Mouse (Mus musculus): ENCODE data around the gene Aqp5. TPM values are rescaled to one million over a fixed set of nuclear protein-coding genes. Genes with fewer than 3 reads are reported as not detected.

Aqp5 gene
- polyA plus RNA-seq, 1 experiment, result not detected

- Histone ChIP-seq H3K9me3 (ENCODE audit: control insufficient read depth, low read length) (no peaks in the 10 kb centered on the region), H3K27me3 (ENCODE audit: control insufficient read depth) (no peaks in the 10 kb centered on the region)
- TF ChIP-seq GATA1 (IDR thresholded peaks at IDR 0.05; ENCODE audit: low read length) (no peak), TAL1 (IDR thresholded peaks at IDR 0.05; ENCODE audit: low read length) (no peak)
Observed at GRCm38 (mm10) chr15:99569123-99569522, 21.5 kb upstream of the Aqp5 start.

DNA sequence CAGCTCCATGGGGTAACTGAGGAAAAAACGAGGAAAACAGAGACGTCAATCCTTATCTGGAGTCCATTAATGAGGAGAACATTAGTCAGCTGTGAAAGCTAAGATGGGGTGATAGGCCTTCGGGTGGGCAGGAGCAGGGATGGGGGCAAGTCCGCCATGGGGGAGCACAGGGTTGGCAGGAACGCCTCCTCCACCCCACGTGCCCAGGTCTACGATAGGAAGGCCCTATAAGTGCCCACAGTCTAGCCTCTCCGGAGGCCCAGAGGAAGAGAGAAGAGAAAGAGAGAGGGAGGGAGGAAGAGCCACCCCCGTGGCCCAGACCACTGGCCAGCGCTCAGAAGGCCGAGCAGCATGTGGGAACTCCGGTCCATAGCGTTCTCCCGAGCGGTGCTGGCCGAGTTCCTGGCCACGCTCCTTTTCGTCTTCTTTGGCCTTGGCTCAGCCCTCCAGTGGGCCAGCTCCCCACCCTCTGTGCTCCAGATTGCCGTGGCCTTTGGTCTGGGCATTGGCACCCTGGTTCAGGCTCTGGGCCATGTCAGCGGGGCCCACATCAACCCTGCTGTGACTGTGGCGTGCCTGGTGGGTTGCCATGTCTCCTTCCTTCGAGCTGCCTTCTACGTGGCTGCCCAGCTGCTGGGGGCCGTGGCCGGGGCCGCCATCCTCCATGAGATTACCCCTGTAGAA lies 11.6 kb upstream of the Aqp5 start, which contains the start of gene Aqp2:
Gene Aqp2, plus strand, starts transcription at position 254 of the 684 bp plus-strand sequence.
- TF ChIP-seq GATA1 (IDR thresholded peaks at IDR 0.05; ENCODE audit: low read length), result no peak
- TF ChIP-seq TAL1 (IDR thresholded peaks at IDR 0.05; ENCODE audit: low read length), result no peak
- Histone ChIP-seq H3K9me3 (ENCODE audit: control insufficient read depth, low read length) (no peaks in the 10 kb centered on the region), H3K27me3 (ENCODE audit: control insufficient read depth) (peaks cover 40% of the 10 kb centered on the region), H3K4me1 (ENCODE audit: control insufficient read depth) (no peaks in the 10 kb centered on the region), H3K36me3 (ENCODE audit: control insufficient read depth) (no peaks in the 10 kb centered on the region), H3K4me3 (replicated peaks) (no peak within 1 kb of the TSS)

More at GRCm38 (mm10) chr15:99569123-99569522, 21.5 kb upstream of the Aqp5 start:
- Histone ChIP-seq H3K36me3 (ENCODE audit: control insufficient read depth) (no peaks in the 10 kb centered on the region), H3K4me1 (ENCODE audit: control insufficient read depth) (no peaks in the 10 kb centered on the region), H3K4me3 (replicated peaks) (no peak overlapping the region)

DNA sequence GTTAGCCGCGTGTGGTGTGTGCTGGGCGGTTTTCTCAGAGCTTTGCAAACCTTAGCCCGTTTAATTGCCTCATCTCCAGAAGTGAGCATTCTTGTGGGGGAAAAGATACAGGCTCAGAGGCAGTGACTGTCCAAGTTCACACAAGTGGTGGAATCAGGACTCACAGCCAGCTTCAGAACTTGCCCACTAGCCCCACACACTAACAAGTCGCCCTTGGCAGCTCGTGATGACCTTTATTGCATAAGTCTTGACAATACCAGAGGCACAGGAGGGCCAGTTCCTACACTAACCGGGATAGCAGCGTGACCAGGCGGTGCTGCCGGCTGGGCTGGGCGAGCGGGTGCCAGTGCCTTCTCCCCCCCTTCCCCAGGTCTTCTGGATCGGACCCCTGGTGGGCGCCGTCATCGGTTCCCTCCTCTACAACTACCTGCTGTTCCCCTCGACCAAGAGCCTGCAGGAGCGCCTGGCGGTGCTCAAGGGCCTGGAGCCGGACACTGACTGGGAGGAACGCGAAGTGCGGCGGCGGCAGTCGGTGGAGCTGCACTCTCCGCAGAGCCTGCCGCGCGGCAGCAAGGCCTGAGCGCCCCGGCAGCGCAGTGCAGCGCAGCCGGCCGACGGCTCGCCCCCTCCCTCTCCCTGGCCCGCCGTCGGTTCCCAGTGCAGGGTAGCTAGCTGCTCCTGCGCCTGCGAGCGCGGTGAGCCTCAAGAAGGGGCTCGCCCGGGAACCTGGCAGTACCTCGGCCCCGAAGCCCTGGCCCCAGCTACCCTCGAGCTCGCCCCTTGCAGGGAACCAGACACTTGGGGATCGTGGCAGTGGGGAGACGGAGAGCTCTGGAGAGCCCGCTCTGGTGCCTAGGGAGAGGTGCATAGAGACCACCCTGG lies 6.9 kb upstream of the Aqp5 start:
- Histone ChIP-seq H3K9me3 (ENCODE audit: control insufficient read depth, low read length) (no peaks in the 10 kb centered on the region), H3K27me3 (ENCODE audit: control insufficient read depth) (peaks cover 80% of the 10 kb centered on the region), H3K4me1 (ENCODE audit: control insufficient read depth) (no peaks in the 10 kb centered on the region), H3K36me3 (ENCODE audit: control insufficient read depth) (no peaks in the 10 kb centered on the region), H3K4me3 (replicated peaks) (no peak overlapping the region)
- TF ChIP-seq GATA1 (IDR thresholded peaks at IDR 0.05; ENCODE audit: low read length) (no peak), TAL1 (IDR thresholded peaks at IDR 0.05; ENCODE audit: low read length) (no peak)

GRCm38 (mm10) chr15:99584407-99585202 lies 6.0 kb upstream of the Aqp5 start:
- Histone ChIP-seq H3K9me3 (ENCODE audit: control insufficient read depth, low read length) (no peaks in the 10 kb centered on the region), H3K36me3 (ENCODE audit: control insufficient read depth) (no peaks in the 10 kb centered on the region), H3K4me3 (replicated peaks) (no peak overlapping the region), H3K4me1 (ENCODE audit: control insufficient read depth) (no peaks in the 10 kb centered on the region), H3K27me3 (ENCODE audit: control insufficient read depth) (peaks cover 89% of the 10 kb centered on the region)
- TF ChIP-seq GATA1 (IDR thresholded peaks at IDR 0.05; ENCODE audit: low read length) (no peak), TAL1 (IDR thresholded peaks at IDR 0.05; ENCODE audit: low read length) (no peak)

GRCm38 (mm10) chr15:99585741-99586140 lies 4.8 kb upstream of the Aqp5 start:
- Histone ChIP-seq H3K27me3 (ENCODE audit: control insufficient read depth) (peaks cover 94% of the 10 kb centered on the region), H3K9me3 (ENCODE audit: control insufficient read depth, low read length) (no peaks in the 10 kb centered on the region), H3K4me3 (replicated peaks) (no peak overlapping the region), H3K4me1 (ENCODE audit: control insufficient read depth) (no peaks in the 10 kb centered on the region), H3K36me3 (ENCODE audit: control insufficient read depth) (no peaks in the 10 kb centered on the region)
- TF ChIP-seq GATA1 (IDR thresholded peaks at IDR 0.05; ENCODE audit: low read length) (no peak), TAL1 (IDR thresholded peaks at IDR 0.05; ENCODE audit: low read length) (no peak)

DNA sequence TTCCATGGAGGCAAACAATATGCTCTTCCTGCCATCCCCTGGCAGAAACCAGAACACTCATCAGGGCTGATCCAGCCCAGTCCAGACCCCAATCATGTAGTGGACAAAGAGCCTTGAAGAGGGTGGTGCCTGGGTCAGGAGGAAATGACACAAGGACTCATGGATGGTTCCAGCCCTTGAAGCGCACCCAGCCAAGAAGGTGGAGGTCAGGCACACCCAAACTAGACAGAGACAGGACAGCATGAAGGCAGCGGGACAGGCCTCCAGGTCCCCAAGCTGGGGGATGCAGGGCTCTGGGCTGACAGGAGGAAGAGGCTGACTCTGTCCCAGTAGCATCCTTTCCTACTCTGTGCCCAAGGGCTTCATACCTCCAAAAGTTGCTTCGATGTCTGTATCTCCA lies 4.1 kb upstream of the Aqp5 start:
- TF ChIP-seq TAL1 (IDR thresholded peaks at IDR 0.05; ENCODE audit: low read length) (no peak), GATA1 (IDR thresholded peaks at IDR 0.05; ENCODE audit: low read length) (no peak)
- H3K9me3 ChIP-seq (ENCODE audit: control insufficient read depth, low read length), result no peaks in the 10 kb centered on the region
- H3K4me3 ChIP-seq (replicated peaks), result no peak overlapping the region
- H3K36me3 ChIP-seq (ENCODE audit: control insufficient read depth), result no peaks in the 10 kb centered on the region
- H3K4me1 ChIP-seq (ENCODE audit: control insufficient read depth), result no peaks in the 10 kb centered on the region
- peaks cover 94% of the 10 kb centered on the region for H3K27me3 ChIP-seq (ENCODE audit: control insufficient read depth)

GRCm38 (mm10) chr15:99589237-99589636 lies 1.3 kb upstream of the Aqp5 start:
- Histone ChIP-seq H3K9me3 (ENCODE audit: control insufficient read depth, low read length) (no peaks in the 10 kb centered on the region), H3K27me3 (ENCODE audit: control insufficient read depth) (peaks cover 98% of the 10 kb centered on the region), H3K4me3 (replicated peaks) (no peak overlapping the region), H3K36me3 (ENCODE audit: control insufficient read depth) (no peaks in the 10 kb centered on the region), H3K4me1 (ENCODE audit: control insufficient read depth) (no peaks in the 10 kb centered on the region)
- no peak for TF ChIP-seq TAL1 (IDR thresholded peaks at IDR 0.05; ENCODE audit: low read length)
- TF ChIP-seq GATA1 (IDR thresholded peaks at IDR 0.05; ENCODE audit: low read length), result no peak

DNA sequence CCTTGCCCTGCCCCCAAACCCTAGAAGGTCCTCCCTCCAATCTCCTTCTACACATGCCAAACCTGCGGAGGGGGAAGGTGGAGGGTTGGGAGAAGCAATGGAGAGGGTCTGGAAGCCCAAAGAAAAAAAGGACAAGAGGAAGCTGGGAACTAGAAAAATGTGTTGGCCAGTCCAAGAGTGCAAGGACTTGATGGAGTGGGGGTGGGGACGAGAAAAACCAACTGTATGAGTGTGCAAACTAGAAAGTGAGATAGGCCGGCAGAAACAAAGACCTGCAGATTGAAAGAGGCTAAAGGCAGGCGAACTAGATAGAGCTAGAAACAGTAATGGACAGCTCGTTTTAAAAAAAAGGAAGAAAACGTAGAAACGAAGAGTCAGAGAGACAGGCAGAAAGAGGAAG lies 878 bp upstream of the Aqp5 start:
- TF ChIP-seq TAL1 (IDR thresholded peaks at IDR 0.05; ENCODE audit: low read length) (no peak), GATA1 (IDR thresholded peaks at IDR 0.05; ENCODE audit: low read length) (no peak)
- Histone ChIP-seq H3K9me3 (ENCODE audit: control insufficient read depth, low read length) (no peaks in the 10 kb centered on the region), H3K36me3 (ENCODE audit: control insufficient read depth) (no peaks in the 10 kb centered on the region), H3K4me3 (replicated peaks) (no peak overlapping the region), H3K27me3 (ENCODE audit: control insufficient read depth) (peaks cover 98% of the 10 kb centered on the region), H3K4me1 (ENCODE audit: control insufficient read depth) (no peaks in the 10 kb centered on the region)

Measured in erythroblast, embryonic 14.5 days (primary cell).